Mouse (Mus musculus): ENCODE data around the gene Zfp654. TPM values are rescaled to one million over a fixed set of nuclear protein-coding genes. Genes with fewer than 3 reads are reported as not detected.

Zfp654 gene
- polyA plus RNA-seq, 1 experiment from 2014 or later, result 5.4 TPM

GRCm38 (mm10) chr16:64757666-64758400 lies 93.6 kb downstream of the Zfp654 start:
- H3K9ac ChIP-seq, result no peak overlapping the region
- H3K4me3 ChIP-seq, result no peak overlapping the region
- peaks cover 5% of the 10 kb centered on the region; the same call in 1 of the 2 replicates for H3K4me1 ChIP-seq
- H3K27ac ChIP-seq, result 0 out of 2 replicates have a peak overlapping the region, but pooled peaks have one; percentile 30
- H3K27me3 ChIP-seq (replicated peaks), result no peaks in the 10 kb centered on the region
- peaks cover 11% of the 10 kb centered on the region for H3K36me3 ChIP-seq
- H3K9me3 ChIP-seq (replicated peaks), result 0 out of 2 replicates have a peak, but pooled peaks cover under 1% of the 10 kb centered on the region
- 75% methylated on average over 7 of the region's 7 CpGs for WGBS (ENCODE audit: insufficient replicate concordance)
- no peak for ATAC-seq
- H3K4me2 ChIP-seq, result 0 out of 2 replicates have a peak overlapping the region, but pooled peaks have one; percentile 3

GRCm38 (mm10) chr16:64756321-64756720 lies 95.1 kb downstream of the Zfp654 start:
- Histone ChIP-seq H3K36me3 (peaks cover 4% of the 10 kb centered on the region; the same call in 1 of the 2 replicates), H3K9ac (no peak overlapping the region), H3K4me1 (peaks cover 5% of the 10 kb centered on the region; the same call in 1 of the 2 replicates), H3K9me3 (replicated peaks) (no peaks in the 10 kb centered on the region), H3K4me3 (no peak overlapping the region), H3K4me2 (no peak overlapping the region), H3K27me3 (replicated peaks) (no peaks in the 10 kb centered on the region), H3K27ac (no peak overlapping the region)
- ATAC-seq, result no peak
- WGBS (ENCODE audit: insufficient replicate concordance), result 39% methylated on average over 6 of the region's 6 CpGs

- 35% methylated on average over 3 of the region's 3 CpGs for WGBS (ENCODE audit: insufficient replicate concordance)
- H3K36me3 ChIP-seq, result no peaks in the 10 kb centered on the region
- ATAC-seq, result no peak
Observed at GRCm38 (mm10) chr16:64754743-64755139, 96.7 kb downstream of the Zfp654 start.

GRCm38 (mm10) chr16:64753990-64754742 lies 97.3 kb downstream of the Zfp654 start:
- Histone ChIP-seq H3K27ac (no peak overlapping the region), H3K4me1 (peaks cover 5% of the 10 kb centered on the region; the same call in 1 of the 2 replicates), H3K9ac (no peak overlapping the region), H3K36me3 (no peaks in the 10 kb centered on the region), H3K4me3 (no peak overlapping the region), H3K27me3 (replicated peaks) (no peaks in the 10 kb centered on the region), H3K4me2 (no peak overlapping the region), H3K9me3 (replicated peaks) (no peaks in the 10 kb centered on the region)
- WGBS (ENCODE audit: insufficient replicate concordance), result 28% methylated on average over 3 of the region's 3 CpGs
- no peak for ATAC-seq

More at GRCm38 (mm10) chr16:64754743-64755139, 96.7 kb downstream of the Zfp654 start:
- Histone ChIP-seq H3K4me1 (peaks cover 5% of the 10 kb centered on the region; the same call in 1 of the 2 replicates), H3K27ac (no peak overlapping the region), H3K4me3 (no peak overlapping the region), H3K4me2 (no peak overlapping the region), H3K9ac (no peak overlapping the region), H3K9me3 (replicated peaks) (no peaks in the 10 kb centered on the region), H3K27me3 (replicated peaks) (no peaks in the 10 kb centered on the region)

GRCm38 (mm10) chr16:64748237-64748636 lies 103.2 kb downstream of the Zfp654 start:
- no peak overlapping the region for H3K27ac ChIP-seq

GRCm38 (mm10) chr16:64745089-64745488 lies 106.4 kb downstream of the Zfp654 start:
- no peaks in the 10 kb centered on the region for H3K9me3 ChIP-seq (replicated peaks)
- no peaks in the 10 kb centered on the region for H3K4me1 ChIP-seq
- 32% methylated on average over 4 of the region's 4 CpGs for WGBS (ENCODE audit: insufficient replicate concordance)
- H3K4me2 ChIP-seq, result no peak overlapping the region
- no peaks in the 10 kb centered on the region for H3K36me3 ChIP-seq
- H3K27ac ChIP-seq, result no peak overlapping the region
- no peak overlapping the region for H3K9ac ChIP-seq
- no peak for ATAC-seq
- no peaks in the 10 kb centered on the region for H3K27me3 ChIP-seq (replicated peaks)
- no peak overlapping the region for H3K4me3 ChIP-seq

More at GRCm38 (mm10) chr16:64748237-64748636, 103.2 kb downstream of the Zfp654 start:
- no peaks in the 10 kb centered on the region for H3K27me3 ChIP-seq (replicated peaks)
- no peaks in the 10 kb centered on the region for H3K36me3 ChIP-seq
- no peaks in the 10 kb centered on the region for H3K9me3 ChIP-seq (replicated peaks)
- H3K4me3 ChIP-seq, result no peak overlapping the region
- no peak overlapping the region for H3K9ac ChIP-seq
- WGBS (ENCODE audit: insufficient replicate concordance), result 9% methylated on average over 10 of the region's 10 CpGs
- no peak for ATAC-seq
- no peak overlapping the region for H3K4me2 ChIP-seq
- H3K4me1 ChIP-seq, result no peaks in the 10 kb centered on the region

GRCm38 (mm10) chr16:64737289-64737688 lies 114.2 kb downstream of the Zfp654 start:
- WGBS (ENCODE audit: insufficient replicate concordance), result 79% methylated on average over 5 of the region's 5 CpGs
- no peaks in the 10 kb centered on the region for H3K9me3 ChIP-seq (replicated peaks)
- no peaks in the 10 kb centered on the region for H3K36me3 ChIP-seq
- H3K4me2 ChIP-seq, result no peak overlapping the region
- no peaks in the 10 kb centered on the region for H3K4me1 ChIP-seq
- ATAC-seq, result no peak
- H3K27me3 ChIP-seq (replicated peaks), result no peaks in the 10 kb centered on the region
- no peak overlapping the region for H3K9ac ChIP-seq
- no peak overlapping the region for H3K4me3 ChIP-seq
- H3K27ac ChIP-seq, result no peak overlapping the region

Other genes with a start within 250 kb of the Zfp654 start
- gene Csnka2ip, start 249.2 kb downstream of the Zfp654 start, polyA plus RNA-seq (2016; fragmentation: Nextera tagmentation; extraction: Ambion mirVana), result not detected in 2 replicates
- gene 4930453N24Rik, start 80.5 kb downstream of the Zfp654 start, polyA plus RNA-seq (2016; fragmentation: Nextera tagmentation; extraction: Ambion mirVana), result 13.7 and 15.1 TPM in 2 replicates
- 40.1 and 42.4 TPM in 2 replicates for gene Cggbp1, start 344 bp upstream of the Zfp654 start, polyA plus RNA-seq (2016; fragmentation: Nextera tagmentation; extraction: Ambion mirVana)

All from liver, embryonic 12.5 days (tissue).